Mouse (Mus musculus): ENCODE data around the gene Olfr467.
"Not testable (repeated sequence)": the region's sequence is repeated elsewhere in the genome, so short reads cannot be mapped to it uniquely, and the experiment has no call there.

Gene Olfr467

GRCm38 (mm10) chr7:107811963-107812362 lies at the start of gene Olfr467:
TSS of gene Olfr467 (plus strand) at chr7:107812263.
- no peak for DNase-seq (ENCODE audit: inconsistent age in 2 of 2, low spot score in 1 of 2)

DNA sequence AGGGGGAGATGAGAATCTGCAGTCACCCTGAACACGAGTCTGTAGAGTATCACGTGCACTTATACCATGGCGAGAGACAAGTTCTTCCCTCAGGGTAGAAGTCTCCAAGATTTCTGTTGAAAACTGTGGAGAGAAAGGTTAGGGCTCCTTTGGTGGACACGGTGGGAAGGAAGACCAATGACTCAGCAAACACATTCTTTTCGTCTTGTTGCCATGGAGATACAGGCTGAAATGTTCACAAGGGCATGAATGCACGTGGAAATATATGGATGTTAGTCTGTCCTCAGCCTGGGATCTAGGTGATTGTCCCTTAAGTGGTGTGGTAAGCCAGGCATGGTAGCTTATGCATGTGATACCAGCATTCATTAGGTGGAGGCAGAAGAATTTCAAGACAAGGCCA lies 41.3 kb upstream of the Olfr467 start:
- no peak for DNase-seq (ENCODE audit: inconsistent age in 2 of 2, low spot score in 1 of 2)

- DNase-seq (ENCODE audit: inconsistent age in 2 of 2, low spot score in 1 of 2) = no peak
Measured at GRCm38 (mm10) chr7:107778216-107778615, 33.8 kb upstream of the Olfr467 start.

DNA sequence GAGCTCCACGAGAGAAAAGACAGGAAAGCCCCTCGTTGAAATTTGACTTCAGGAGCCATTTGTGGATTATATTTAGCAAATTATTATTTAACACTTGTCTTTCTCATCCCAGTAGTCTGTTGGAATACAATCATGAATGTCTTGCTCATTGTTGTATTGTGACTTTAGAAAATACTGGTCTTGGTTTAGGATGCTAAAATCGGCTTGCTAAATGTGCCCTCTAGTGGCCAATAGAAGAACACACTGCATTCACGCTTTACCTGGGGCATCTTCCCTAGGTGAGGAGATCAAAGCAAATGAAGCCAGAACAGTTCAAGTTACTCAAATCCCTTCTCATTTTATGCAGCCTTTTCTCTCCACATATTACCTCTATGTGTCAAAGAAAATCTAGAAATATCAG lies 32.5 kb upstream of the Olfr467 start:
- DNase-seq (ENCODE audit: inconsistent age in 2 of 2, low spot score in 1 of 2) = peak in 1 of 2 experiments; percentile 29

- peak in 1 of 2 experiments; percentile 42 for DNase-seq (ENCODE audit: inconsistent age in 2 of 2, low spot score in 1 of 2)
Measured at GRCm38 (mm10) chr7:107787977-107788620, 24.0 kb upstream of the Olfr467 start.

GRCm38 (mm10) chr7:107796500-107796899 lies 15.6 kb upstream of the Olfr467 start:
- DNase-seq (ENCODE audit: inconsistent age in 2 of 2, low spot score in 1 of 2) = no peak

GRCm38 (mm10) chr7:107801108-107801507 lies 11.0 kb upstream of the Olfr467 start, which contains the start of gene Ovch2:
TSS of gene Ovch2 (minus strand) at chr7:107801208.
- no peak for DNase-seq (ENCODE audit: inconsistent age in 2 of 2, low spot score in 1 of 2)

DNA sequence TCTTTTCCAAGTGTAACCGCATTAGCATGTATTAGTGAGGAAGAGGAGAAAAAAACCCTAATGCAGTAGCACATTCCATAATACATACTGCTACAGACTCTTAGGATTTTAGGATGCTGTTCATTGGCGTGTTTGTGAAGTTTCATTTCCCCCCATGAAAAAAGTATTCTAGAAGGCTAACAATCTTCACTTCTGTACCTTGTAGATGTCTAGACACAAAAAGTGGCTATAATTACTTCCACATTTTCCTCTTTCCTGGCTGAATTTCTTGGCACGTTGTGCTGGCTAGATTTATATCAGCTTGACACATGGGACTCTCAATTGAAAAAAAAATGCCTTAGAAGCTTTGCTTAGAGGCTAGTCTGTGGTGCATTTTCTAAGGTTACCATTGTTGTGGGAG lies 9.9 kb upstream of the Olfr467 start:
- DNase-seq (ENCODE audit: inconsistent age in 2 of 2, low spot score in 1 of 2) = no peak

DNA sequence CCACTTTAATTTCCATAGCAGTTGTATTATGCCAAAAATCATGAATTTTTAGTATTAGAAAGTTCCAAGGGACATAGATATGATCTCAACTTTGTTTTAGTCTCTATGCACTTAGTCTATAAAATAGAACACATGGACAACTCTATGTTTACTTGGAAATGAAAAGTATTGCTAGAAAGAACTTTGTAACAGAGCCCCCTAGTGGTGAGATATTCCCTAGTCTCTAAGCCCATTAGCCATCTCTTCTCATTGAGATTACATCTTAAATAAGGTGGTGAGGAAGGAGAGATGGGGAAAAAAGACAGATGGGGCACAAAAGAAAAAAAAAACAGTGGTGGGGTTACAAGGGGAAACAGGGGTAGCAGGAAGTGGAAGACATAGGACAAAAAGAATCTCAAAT lies 7.4 kb downstream of the Olfr467 start:
- DNase-seq (ENCODE audit: inconsistent age in 2 of 2, low spot score in 1 of 2) = peak in 1 of 2 experiments; percentile 39

GRCm38 (mm10) chr7:107823867-107824266 lies 11.8 kb downstream of the Olfr467 start:
- DNase-seq (ENCODE audit: inconsistent age in 2 of 2, low spot score in 1 of 2) = not testable (repeated sequence)

GRCm38 (mm10) chr7:107825441-107825840 lies 13.4 kb downstream of the Olfr467 start, which contains the start of gene Olfr469:
TSS of gene Olfr469 (minus strand) at chr7:107825541.
- DNase-seq (ENCODE audit: inconsistent age in 2 of 2, low spot score in 1 of 2) = not testable (repeated sequence)

GRCm38 (mm10) chr7:107841719-107842118 lies 29.7 kb downstream of the Olfr467 start:
- peak in 1 of 2 experiments; percentile 35 for DNase-seq (ENCODE audit: inconsistent age in 2 of 2, low spot score in 1 of 2)

DNA sequence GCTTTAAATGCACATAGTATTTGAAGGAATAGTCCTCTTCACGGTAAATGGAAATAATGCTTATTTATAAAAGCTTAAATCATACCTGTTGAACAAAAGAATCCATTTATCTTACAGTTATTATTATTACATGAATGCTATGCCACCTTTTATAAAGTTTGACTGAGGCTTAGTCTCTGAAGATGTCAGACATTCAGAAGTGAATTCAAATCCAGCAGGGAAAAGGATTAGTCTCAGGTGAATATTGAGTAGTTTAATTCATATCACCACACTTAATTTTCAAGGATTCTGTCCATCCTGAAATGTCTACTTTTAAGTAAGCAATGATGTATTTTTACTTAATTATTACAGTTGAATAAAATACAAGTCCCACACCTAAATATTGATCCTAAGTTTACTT lies 35.3 kb downstream of the Olfr467 start, which contains the start of gene Olfr470:
Olfr470 (minus strand) TSS at position 101 of the 400 bp plus-strand sequence.
- not testable (repeated sequence) for DNase-seq (ENCODE audit: inconsistent age in 2 of 2, low spot score in 1 of 2)
